Mouse (Mus musculus) urinary bladder, adult 18-20 months (tissue): ENCODE measurements at regions not wholly inside any gene's neighbourhood (a gene's known extent, or its start where the extent isn't known, plus 50 kb on each side); places are given as distances from the start of the nearest gene placed in this dataset.

Experiments
- DNase-seq, 2 experiments: peaks; one replicate each; pipeline ENCODE4 v3.0.0; 2022; ENCODE audit warnings: low spot score in 2 of 2, mixed read lengths in 2 of 2

- DNase-seq = no peak
Observed at GRCm38 (mm10) chr16:77695443-77695842, 93.5 kb upstream of the Gm11146 start.

GRCm38 (mm10) chr16:77687056-77687839 is 85.4 kb upstream of the Gm11146 start:
- DNase-seq = no peak

- no peak for DNase-seq
Observed at GRCm38 (mm10) chr16:77685651-77686190, 83.8 kb upstream of the Gm11146 start.

GRCm38 (mm10) chr16:77684521-77684920 is 82.6 kb upstream of the Gm11146 start:
- no peak for DNase-seq

GRCm38 (mm10) chr16:77679234-77679633 is 77.3 kb upstream of the Gm11146 start:
- DNase-seq = no peak

GRCm38 (mm10) chr16:77676805-77677204 is 74.9 kb upstream of the Gm11146 start:
- no peak for DNase-seq

GRCm38 (mm10) chr16:77675885-77676597 is 74.1 kb upstream of the Gm11146 start:
- no peak for DNase-seq

- DNase-seq = no peak
Observed at GRCm38 (mm10) chr16:77671253-77671652, 69.4 kb upstream of the Gm11146 start.

- no peak for DNase-seq
Observed at GRCm38 (mm10) chr16:77665781-77666180, 63.9 kb upstream of the Gm11146 start.

- no peak for DNase-seq
Observed at GRCm38 (mm10) chr16:77662107-77662518, 60.2 kb upstream of the Gm11146 start.

- DNase-seq = no peak
Observed at GRCm38 (mm10) chr16:77653306-77653705, 51.4 kb upstream of the Gm11146 start.
